Mouse (Mus musculus) limb, embryonic 13.5 days (tissue): ENCODE measurements around the gene Mpzl3. TPM values are rescaled to one million over a fixed set of nuclear protein-coding genes. Genes with fewer than 3 reads are reported as not detected.

Source experiments
- ATAC-seq: fragments of 200-750 bp; cut with Nextera tagmentation; 2 replicates; pipeline ENCODE4 v1.8.0; 2017; ENCODE audit warnings: low read depth, moderate number of reproducible peaks, moderate TSS enrichment; ENCODE audit not compliant: low FRiP score
- H3K27ac ChIP-seq: fragments of 300-500 bp; sonication (generic); 2 replicates; pipeline ENCODE4 v1.5.1; 2015; ENCODE audit warnings: inconsistent platforms, mild to moderate bottlenecking, moderate library complexity
- H3K27me3 ChIP-seq: fragments of 300-500 bp; sonication (generic); 2 replicates; pipeline ENCODE4 v1.6.1; 2015; ENCODE audit warnings: mild to moderate bottlenecking, inconsistent platforms
- H3K36me3 ChIP-seq: fragments of 300-500 bp; sonication (generic); 2 replicates; pipeline ENCODE4 v1.6.1; 2015; ENCODE audit warnings: inconsistent platforms, mild to moderate bottlenecking, moderate library complexity
- H3K4me1 ChIP-seq: fragments of 300-500 bp; sonication (generic); 2 replicates; pipeline ENCODE4 v1.6.1; 2015; ENCODE audit warnings: inconsistent platforms
- H3K4me2 ChIP-seq: fragments of 300-500 bp; sonication (generic); replicated peaks from 2 replicates; pipeline ENCODE4 v1.6.1; 2015; ENCODE audit warnings: inconsistent platforms, mild to moderate bottlenecking, moderate library complexity
- H3K4me3 ChIP-seq: fragments of 300-500 bp; sonication (generic); 2 replicates; pipeline ENCODE4 v1.5.1; 2015; ENCODE audit warnings: moderate library complexity, mild to moderate bottlenecking, inconsistent platforms
- H3K9ac ChIP-seq: fragments of 300-500 bp; sonication (generic); 2 replicates; pipeline ENCODE4 v1.6.1; 2015; ENCODE audit warnings: mild to moderate bottlenecking, inconsistent platforms
- H3K9me3 ChIP-seq: fragments of 300-500 bp; sonication (generic); 2 replicates; pipeline ENCODE4 v1.6.1; 2016; ENCODE audit warnings: inconsistent platforms
- WGBS: fragments of 180-500 bp; shearing (Covaris S2); methylation state at CpG from one replicate; pipeline ENCODE4 v1.1.7; 2015; 5-methylcytosine and 5-hydroxymethylcytosine counted together
- polyA plus RNA-seq: library from polyadenylated mRNA; unstranded; fragments of >200 nt; fragmentation: Nextera tagmentation; extraction: Ambion mirVana; gene quantifications from 2 replicates; pipeline ENCODE4 v1.2.1, GENCODE M21; 2015

Gene Mpzl3
- polyA plus RNA-seq, 1 experiment from 2014 or later, result 2.2 TPM

GRCm38 (mm10) chr9:45085741-45086690, 31.0 kb downstream of the Mpzl3 start:
- H3K9ac ChIP-seq, result no peak overlapping the region
- no peaks in the 10 kb centered on the region for H3K36me3 ChIP-seq
- no peaks in the 10 kb centered on the region for H3K4me1 ChIP-seq
- no peak overlapping the region for H3K4me2 ChIP-seq
- H3K9me3 ChIP-seq, result no peaks in the 10 kb centered on the region
- H3K27ac ChIP-seq, result no peak overlapping the region
- ATAC-seq, result no peak
- H3K4me3 ChIP-seq, result no peak overlapping the region
- 84% methylated on average over 12 of the region's 12 CpGs for WGBS
- H3K27me3 ChIP-seq, result no peaks in the 10 kb centered on the region

DNA sequence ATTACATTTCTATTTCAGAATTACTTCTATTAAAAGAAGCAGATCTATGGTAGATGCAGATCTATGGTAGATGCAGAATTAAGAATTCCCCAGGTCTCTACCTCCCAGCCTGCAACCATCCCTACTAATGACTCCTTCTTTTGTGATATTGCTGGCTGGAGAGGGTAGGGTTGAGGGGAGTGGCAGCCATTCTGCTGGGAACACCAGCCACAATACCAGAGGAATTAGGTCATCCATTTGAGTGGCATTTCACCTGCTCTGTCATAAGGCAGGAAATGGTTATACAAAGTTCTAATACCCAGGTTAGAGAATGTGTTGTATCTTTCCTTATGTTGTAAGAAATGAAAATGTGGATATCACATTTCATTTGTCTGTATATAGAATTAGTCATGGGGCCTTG, 33.1 kb downstream of the Mpzl3 start:
- H3K4me1 ChIP-seq, result no peaks in the 10 kb centered on the region
- H3K27ac ChIP-seq, result no peak overlapping the region
- no peak for ATAC-seq

GRCm38 (mm10) chr9:45090811-45091210, 35.8 kb downstream of the Mpzl3 start:
- Histone ChIP-seq H3K4me2 (no peak overlapping the region), H3K36me3 (no peaks in the 10 kb centered on the region), H3K4me1 (no peaks in the 10 kb centered on the region), H3K4me3 (no peak overlapping the region), H3K9ac (no peak overlapping the region), H3K27me3 (no peaks in the 10 kb centered on the region), H3K27ac (no peak overlapping the region), H3K9me3 (no peaks in the 10 kb centered on the region)
- no peak for ATAC-seq
- WGBS, result 80% methylated on average over 3 of the region's 3 CpGs

More for the DNA sequence above, 33.1 kb downstream of the Mpzl3 start:
- Histone ChIP-seq H3K9me3 (no peaks in the 10 kb centered on the region), H3K4me2 (no peak overlapping the region), H3K9ac (no peak overlapping the region), H3K4me3 (no peak overlapping the region), H3K36me3 (no peaks in the 10 kb centered on the region), H3K27me3 (no peaks in the 10 kb centered on the region)

GRCm38 (mm10) chr9:45092641-45093040, 37.7 kb downstream of the Mpzl3 start:
- Histone ChIP-seq H3K4me3 (no peak overlapping the region), H3K4me1 (no peaks in the 10 kb centered on the region), H3K9me3 (no peaks in the 10 kb centered on the region), H3K4me2 (no peak overlapping the region), H3K36me3 (no peaks in the 10 kb centered on the region), H3K27ac (no peak overlapping the region), H3K9ac (no peak overlapping the region), H3K27me3 (no peaks in the 10 kb centered on the region)
- ATAC-seq, result no peak
- 72% methylated on average over 4 of the region's 4 CpGs for WGBS

- Histone ChIP-seq H3K4me3 (no peak overlapping the region), H3K9me3 (no peaks in the 10 kb centered on the region), H3K36me3 (no peaks in the 10 kb centered on the region), H3K4me1 (no peaks in the 10 kb centered on the region), H3K4me2 (no peak overlapping the region), H3K27ac (no peak overlapping the region), H3K9ac (no peak overlapping the region), H3K27me3 (no peaks in the 10 kb centered on the region)
- ATAC-seq, result no peak
- WGBS, result 73% methylated on average over 6 of the region's 6 CpGs
Observed at GRCm38 (mm10) chr9:45095149-45095937, 40.4 kb downstream of the Mpzl3 start.

- H3K27ac ChIP-seq, result no peak overlapping the region
- H3K4me2 ChIP-seq, result no peak overlapping the region
- H3K9ac ChIP-seq, result no peak overlapping the region
- no peak overlapping the region for H3K4me3 ChIP-seq
- H3K36me3 ChIP-seq, result no peaks in the 10 kb centered on the region
- H3K27me3 ChIP-seq, result no peaks in the 10 kb centered on the region
- 80% methylated on average over 5 of the region's 5 CpGs for WGBS
- no peak for ATAC-seq
- H3K9me3 ChIP-seq, result no peaks in the 10 kb centered on the region
- H3K4me1 ChIP-seq, result peaks cover 9% of the 10 kb centered on the region
Observed at GRCm38 (mm10) chr9:45097877-45098276, 42.9 kb downstream of the Mpzl3 start.

- WGBS, result 35% methylated on average over 3 of the region's 3 CpGs
- no peaks in the 10 kb centered on the region for H3K36me3 ChIP-seq
- H3K9ac ChIP-seq, result no peak overlapping the region
- no peak for ATAC-seq
- no peak overlapping the region for H3K4me2 ChIP-seq
- no peak overlapping the region for H3K27ac ChIP-seq
- no peak overlapping the region for H3K4me3 ChIP-seq
- H3K27me3 ChIP-seq, result no peaks in the 10 kb centered on the region
- peaks cover 15% of the 10 kb centered on the region for H3K4me1 ChIP-seq
- H3K9me3 ChIP-seq, result no peaks in the 10 kb centered on the region
Observed at GRCm38 (mm10) chr9:45098426-45098825, 43.4 kb downstream of the Mpzl3 start.

GRCm38 (mm10) chr9:45102528-45102927, 47.5 kb downstream of the Mpzl3 start:
- WGBS, result 30% methylated on average over 1 of the region's 1 CpGs
- no peak for ATAC-seq
- peaks cover 18% of the 10 kb centered on the region for H3K4me1 ChIP-seq
- no peaks in the 10 kb centered on the region for H3K36me3 ChIP-seq
- H3K27ac ChIP-seq, result no peak overlapping the region
- no peaks in the 10 kb centered on the region for H3K27me3 ChIP-seq
- H3K4me2 ChIP-seq, result no peak overlapping the region
- no peaks in the 10 kb centered on the region for H3K9me3 ChIP-seq
- H3K4me3 ChIP-seq, result no peak overlapping the region
- H3K9ac ChIP-seq, result no peak overlapping the region

DNA sequence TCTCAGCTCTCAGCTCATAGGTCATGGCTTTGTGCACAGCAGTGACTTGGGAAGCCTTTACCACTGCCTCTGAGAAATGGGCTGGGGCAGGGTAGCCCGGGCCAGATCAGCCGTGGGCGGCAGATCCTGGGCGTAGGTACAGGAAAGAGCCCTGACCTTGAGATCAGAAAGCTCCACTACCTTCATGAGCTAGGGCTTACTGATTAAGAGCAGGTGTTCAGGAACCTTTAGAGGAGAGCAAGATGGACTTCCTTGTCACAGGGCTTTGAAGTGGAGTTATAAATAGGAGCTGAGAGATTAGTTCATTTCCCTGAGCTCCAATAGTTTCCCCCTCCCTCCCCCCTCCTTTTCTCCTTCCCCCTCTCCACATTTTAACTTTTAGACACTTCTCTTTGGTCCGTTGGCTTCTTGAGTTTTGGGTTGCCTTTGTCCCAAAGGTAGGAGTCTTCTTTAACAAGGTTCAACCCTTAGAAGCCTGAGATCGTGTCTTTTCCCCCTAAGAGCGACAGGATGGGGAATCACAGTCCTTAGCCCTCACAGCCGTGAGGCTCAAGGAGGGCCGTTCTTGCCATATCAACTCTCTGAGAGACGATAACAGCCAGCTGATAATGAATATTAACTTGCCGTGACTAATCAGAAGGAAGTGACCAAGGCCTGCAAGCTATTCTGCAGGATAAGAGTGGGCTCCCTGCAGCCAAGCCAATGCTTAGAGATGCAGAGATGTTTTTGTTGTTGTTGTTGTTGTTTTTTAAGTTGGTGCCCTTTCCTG, 48.4 kb downstream of the Mpzl3 start:
- 25% methylated on average over 11 of the region's 11 CpGs for WGBS
- H3K4me3 ChIP-seq, result no peak overlapping the region
- H3K9me3 ChIP-seq, result no peaks in the 10 kb centered on the region
- H3K27ac ChIP-seq, result no peak overlapping the region
- no peak overlapping the region for H3K4me2 ChIP-seq
- no peak overlapping the region for H3K9ac ChIP-seq
- no peaks in the 10 kb centered on the region for H3K36me3 ChIP-seq
- no peaks in the 10 kb centered on the region for H3K27me3 ChIP-seq
- H3K4me1 ChIP-seq, result peaks cover 18% of the 10 kb centered on the region
- no peak for ATAC-seq

GRCm38 (mm10) chr9:45105596-45106374, 50.8 kb downstream of the Mpzl3 start:
- 90% methylated on average over 2 of the region's 2 CpGs for WGBS
- no peaks in the 10 kb centered on the region for H3K27me3 ChIP-seq
- H3K9ac ChIP-seq, result no peak overlapping the region
- no peak overlapping the region for H3K27ac ChIP-seq
- no peaks in the 10 kb centered on the region for H3K9me3 ChIP-seq
- no peak overlapping the region for H3K4me2 ChIP-seq
- peaks cover 18% of the 10 kb centered on the region for H3K4me1 ChIP-seq
- H3K36me3 ChIP-seq, result no peaks in the 10 kb centered on the region
- ATAC-seq, result no peak
- no peak overlapping the region for H3K4me3 ChIP-seq

DNA sequence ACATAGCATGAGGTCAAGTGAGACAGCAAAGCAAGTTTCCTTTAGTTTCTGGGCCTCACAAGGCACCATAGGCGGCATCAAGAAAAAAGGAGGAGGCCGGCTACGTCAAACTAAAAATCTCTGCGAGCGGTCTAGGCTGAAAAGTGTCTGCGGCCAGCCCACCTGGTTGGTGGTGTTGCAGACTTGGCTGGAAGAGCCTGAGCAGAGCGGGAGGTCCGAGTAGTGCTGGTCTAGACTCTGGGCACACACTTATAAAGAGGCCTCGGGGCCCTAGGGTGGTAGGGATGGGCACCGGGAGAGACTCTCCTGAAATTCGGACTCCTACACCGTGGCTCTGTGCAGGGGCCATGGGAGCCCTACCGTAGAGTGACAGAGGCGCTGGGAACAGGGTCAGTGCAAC, 60.7 kb downstream of the Mpzl3 start:
- peak overlapping the region; percentile 47 for H3K4me3 ChIP-seq
- H3K27ac ChIP-seq, result peak overlapping the region; percentile 72
- peak; percentile 73 for ATAC-seq
- no peaks in the 10 kb centered on the region for H3K27me3 ChIP-seq
- peak overlapping the region; percentile 70 for H3K4me2 ChIP-seq
- peak overlapping the region; percentile 59 for H3K9ac ChIP-seq
- H3K4me1 ChIP-seq, result peaks cover 30% of the 10 kb centered on the region
- WGBS, result 3% methylated on average over 14 of the region's 14 CpGs
- H3K36me3 ChIP-seq, result no peaks in the 10 kb centered on the region
- H3K9me3 ChIP-seq, result no peaks in the 10 kb centered on the region
